Mouse (Mus musculus) hindbrain, embryonic 16.5 days (tissue): ENCODE measurements around the gene 9830107B12Rik. TPM values are rescaled to one million over a fixed set of nuclear protein-coding genes. Genes with fewer than 3 reads are reported as not detected.

Source experiments
- ATAC-seq: fragments of 200-750 bp; cut with Nextera tagmentation; 2 replicates; pipeline ENCODE4 v1.8.0; 2017; ENCODE audit warnings: moderate TSS enrichment, moderate library complexity
- H3K27ac ChIP-seq: fragments of 300-500 bp; sonication (generic); 2 replicates; pipeline ENCODE4 v1.5.1; 2014; ENCODE audit warnings: low read depth, mild to moderate bottlenecking, control low read depth, low read length, moderate library complexity
- H3K27me3 ChIP-seq: fragments of 300-500 bp; sonication (generic); replicated peaks from 2 replicates; pipeline ENCODE4 v1.6.1; 2014; ENCODE audit warnings: low read length; ENCODE audit not compliant: control insufficient read depth, insufficient read depth
- H3K36me3 ChIP-seq: fragments of 300-500 bp; sonication (generic); 2 replicates; pipeline ENCODE4 v1.6.1; 2014; ENCODE audit warnings: mild to moderate bottlenecking, low read length, moderate library complexity, mixed read lengths; ENCODE audit not compliant: control insufficient read depth, insufficient read depth
- H3K4me1 ChIP-seq: fragments of 300-500 bp; sonication (generic); 2 replicates; pipeline ENCODE4 v1.6.1; 2014; ENCODE audit warnings: low read depth, low read length; ENCODE audit not compliant: control insufficient read depth, insufficient read depth
- H3K4me2 ChIP-seq: fragments of 300-500 bp; sonication (generic); 2 replicates; pipeline ENCODE4 v1.6.1; 2014; ENCODE audit warnings: mild to moderate bottlenecking, low read length, control low read depth, moderate library complexity
- H3K4me3 ChIP-seq: fragments of 300-500 bp; sonication (generic); 2 replicates; pipeline ENCODE4 v1.5.1; 2014; ENCODE audit warnings: mild to moderate bottlenecking, low read length, control low read depth, moderate library complexity
- H3K9ac ChIP-seq: fragments of 300-500 bp; sonication (generic); 2 replicates; pipeline ENCODE4 v1.6.1; 2014; ENCODE audit warnings: low read depth, mild to moderate bottlenecking, control low read depth, low read length, moderate library complexity
- H3K9me3 ChIP-seq: fragments of 300-500 bp; sonication (generic); 2 replicates; pipeline ENCODE4 v1.6.1; 2014; ENCODE audit warnings: mild to moderate bottlenecking, low read length, moderate library complexity; ENCODE audit not compliant: control insufficient read depth
- WGBS: fragments of 180-500 bp; shearing (Covaris S2); extraction: QIAGEN DNeasy Blood & Tissue Kit; methylation state at CpG from one replicate; pipeline ENCODE4 v1.1.7; 2014; 5-methylcytosine and 5-hydroxymethylcytosine counted together
- polyA plus RNA-seq: library from polyadenylated mRNA; unstranded; fragments of >200 nt; fragmentation: Nextera tagmentation; extraction: Ambion mirVana; gene quantifications from 2 replicates; pipeline ENCODE4 v1.2.1, GENCODE M21; 2015

The 9830107B12Rik gene
- polyA plus RNA-seq, 1 experiment from 2014 or later = not detected

GRCm38 (mm10) chr17:48097011-48097742 is 48.9 kb downstream of the 9830107B12Rik start:
- peaks cover 41% of the 10 kb centered on the region for H3K27me3 ChIP-seq
- no peaks in the 10 kb centered on the region; the same call in 1 of the 2 replicates for H3K9me3 ChIP-seq
- no peak overlapping the region for H3K9ac ChIP-seq
- no peak overlapping the region for H3K27ac ChIP-seq
- peaks cover 29% of the 10 kb centered on the region for H3K4me1 ChIP-seq
- WGBS = under 1% methylated on average over 39 of the region's 41 CpGs
- peak overlapping the region; percentile 47 for H3K4me2 ChIP-seq
- no peaks in the 10 kb centered on the region for H3K36me3 ChIP-seq
- peak; percentile 55; the same call in 1 of the 2 replicates for ATAC-seq
- peak overlapping the region; percentile 19 for H3K4me3 ChIP-seq

- no peak overlapping the region for H3K4me3 ChIP-seq
- H3K4me2 ChIP-seq = no peak overlapping the region
These were observed 49.7 kb downstream of the 9830107B12Rik start for GRCm38 (mm10) chr17:48096321-48096720.

DNA sequence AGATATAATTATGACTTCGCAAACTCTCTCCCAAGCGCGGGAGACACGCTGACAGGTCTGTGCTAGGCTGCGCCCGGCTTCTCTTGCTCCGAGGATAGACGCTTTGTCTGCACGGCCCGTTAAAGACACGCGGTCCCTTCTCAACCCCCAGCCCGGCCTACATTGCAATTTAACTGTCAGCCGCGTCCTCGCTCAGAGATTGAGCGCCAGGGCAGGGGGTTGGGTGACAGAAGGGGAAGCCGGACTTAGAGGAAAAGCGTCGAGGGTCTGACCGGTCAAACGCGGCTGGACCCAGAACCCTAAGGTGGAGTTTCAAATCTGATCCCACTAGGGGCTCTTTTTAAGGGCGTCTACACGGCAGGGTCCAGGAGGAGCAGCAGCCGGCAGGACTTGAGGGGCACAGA is 50.3 kb downstream of the 9830107B12Rik start:
- Histone ChIP-seq H3K9ac (0 out of 2 replicates have a peak overlapping the region, but pooled peaks have one; percentile 36), H3K4me3 (0 out of 2 replicates have a peak overlapping the region, but pooled peaks have one; percentile 11), H3K9me3 (no peaks in the 10 kb centered on the region; the same call in 1 of the 2 replicates), H3K27ac (0 out of 2 replicates have a peak overlapping the region, but pooled peaks have one; percentile 15), H3K4me2 (peak overlapping the region; percentile 37), H3K27me3 (peaks cover 41% of the 10 kb centered on the region), H3K4me1 (peaks cover 29% of the 10 kb centered on the region), H3K36me3 (no peaks in the 10 kb centered on the region)
- no peak for ATAC-seq
- WGBS = 1% methylated on average over 26 of the region's 26 CpGs

More at GRCm38 (mm10) chr17:48096321-48096720, 49.7 kb downstream of the 9830107B12Rik start:
- H3K27ac ChIP-seq = no peak overlapping the region
- H3K4me1 ChIP-seq = peaks cover 29% of the 10 kb centered on the region
- ATAC-seq = no peak
- no peak overlapping the region for H3K9ac ChIP-seq
- 6% methylated on average over 17 of the region's 17 CpGs for WGBS
- H3K27me3 ChIP-seq = peaks cover 41% of the 10 kb centered on the region
- no peaks in the 10 kb centered on the region for H3K36me3 ChIP-seq
- H3K9me3 ChIP-seq = no peaks in the 10 kb centered on the region; the same call in 1 of the 2 replicates

GRCm38 (mm10) chr17:48094820-48095680 is 51.0 kb downstream of the 9830107B12Rik start:
- Histone ChIP-seq H3K9ac (no peak overlapping the region), H3K4me2 (no peak overlapping the region; the same call in 1 of the 2 replicates), H3K27ac (no peak overlapping the region), H3K4me3 (no peak overlapping the region), H3K9me3 (no peaks in the 10 kb centered on the region; the same call in 1 of the 2 replicates), H3K36me3 (no peaks in the 10 kb centered on the region), H3K4me1 (peaks cover 30% of the 10 kb centered on the region), H3K27me3 (peaks cover 37% of the 10 kb centered on the region)
- WGBS = 9% methylated on average over 20 of the region's 20 CpGs
- ATAC-seq = no peak

GRCm38 (mm10) chr17:48093286-48093817 is 52.7 kb downstream of the 9830107B12Rik start:
- H3K4me3 ChIP-seq = no peak overlapping the region
- 81% methylated on average over 5 of the region's 5 CpGs for WGBS
- H3K4me1 ChIP-seq = peaks cover 24% of the 10 kb centered on the region
- no peak overlapping the region for H3K27ac ChIP-seq
- H3K36me3 ChIP-seq = no peaks in the 10 kb centered on the region
- H3K4me2 ChIP-seq = no peak overlapping the region
- H3K9ac ChIP-seq = no peak overlapping the region
- no peak for ATAC-seq
- peaks cover 27% of the 10 kb centered on the region for H3K27me3 ChIP-seq
- H3K9me3 ChIP-seq = no peaks in the 10 kb centered on the region; the same call in 1 of the 2 replicates

DNA sequence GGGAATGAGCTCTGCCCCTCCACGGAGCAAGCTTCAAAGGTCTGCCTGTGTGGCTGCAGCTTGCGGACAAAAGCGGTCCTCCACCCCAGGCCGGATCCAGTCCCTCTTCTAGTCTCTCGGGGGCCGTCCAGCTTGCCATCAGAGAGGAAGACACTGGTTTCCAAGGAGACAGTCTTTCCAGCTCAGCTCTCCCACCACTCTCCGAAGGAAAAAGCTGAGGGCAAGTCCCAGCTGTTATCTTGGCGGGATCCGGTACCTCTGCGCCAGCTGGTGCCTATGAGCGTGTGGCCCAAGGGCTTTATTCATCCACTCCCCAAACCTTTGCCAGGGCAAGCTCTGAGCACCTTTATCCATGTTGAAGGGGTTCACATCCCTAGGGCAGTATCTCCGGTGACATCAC is 55.8 kb downstream of the 9830107B12Rik start:
- Histone ChIP-seq H3K4me2 (no peak overlapping the region), H3K9me3 (no peaks in the 10 kb centered on the region; the same call in 1 of the 2 replicates), H3K36me3 (no peaks in the 10 kb centered on the region), H3K27me3 (peaks cover 7% of the 10 kb centered on the region), H3K4me1 (peaks cover 4% of the 10 kb centered on the region), H3K4me3 (no peak overlapping the region), H3K27ac (no peak overlapping the region), H3K9ac (no peak overlapping the region)
- no peak for ATAC-seq
- 37% methylated on average over 12 of the region's 12 CpGs for WGBS

GRCm38 (mm10) chr17:48089446-48089845 is 56.6 kb downstream of the 9830107B12Rik start:
- H3K4me2 ChIP-seq = no peak overlapping the region
- no peak overlapping the region for H3K4me3 ChIP-seq
- H3K27ac ChIP-seq = no peak overlapping the region
- no peak overlapping the region for H3K9ac ChIP-seq
- WGBS = 89% methylated on average over 2 of the region's 2 CpGs
- no peak for ATAC-seq
- H3K4me1 ChIP-seq = peaks cover 2% of the 10 kb centered on the region; the same call in 1 of the 2 replicates
- H3K36me3 ChIP-seq = no peaks in the 10 kb centered on the region
- H3K9me3 ChIP-seq = no peaks in the 10 kb centered on the region; the same call in 1 of the 2 replicates
- peaks cover 5% of the 10 kb centered on the region for H3K27me3 ChIP-seq

- H3K4me2 ChIP-seq = no peak within 1 kb of the TSS
- H3K9me3 ChIP-seq = no peaks in the 10 kb centered on the region; the same call in 1 of the 2 replicates
- no peak within 1 kb of the TSS for H3K4me3 ChIP-seq
- ATAC-seq = no peak
- peaks cover 1% of the 10 kb centered on the region for H3K27me3 ChIP-seq
- no peak within 1 kb of the TSS for H3K27ac ChIP-seq
- H3K4me1 ChIP-seq = peaks cover 2% of the 10 kb centered on the region; the same call in 1 of the 2 replicates
- no peak within 1 kb of the TSS for H3K9ac ChIP-seq
- H3K36me3 ChIP-seq = no peaks in the 10 kb centered on the region
These were observed 57.0 kb downstream of the 9830107B12Rik start, which contains the start of gene 1700067P10Rik for GRCm38 (mm10) chr17:48089019-48089418. TSS of gene 1700067P10Rik (plus strand) at chr17:48089319.
